Mouse (Mus musculus) lung, postnatal 36 days (tissue): ENCODE measurements at regions not wholly inside any gene's neighbourhood (a gene's known extent, or its start where the extent isn't known, plus 50 kb on each side); places are given as distances from the start of the nearest gene placed in this dataset.

Experiments used
- DNase-seq: peaks from one replicate; pipeline ENCODE4 v3.0.0; 2022; ENCODE audit warnings: mixed read lengths

GRCm38 (mm10) chr5:133675636-133676035, 423.9 kb upstream of the Castor2 start:
- DNase-seq = no peak

DNA sequence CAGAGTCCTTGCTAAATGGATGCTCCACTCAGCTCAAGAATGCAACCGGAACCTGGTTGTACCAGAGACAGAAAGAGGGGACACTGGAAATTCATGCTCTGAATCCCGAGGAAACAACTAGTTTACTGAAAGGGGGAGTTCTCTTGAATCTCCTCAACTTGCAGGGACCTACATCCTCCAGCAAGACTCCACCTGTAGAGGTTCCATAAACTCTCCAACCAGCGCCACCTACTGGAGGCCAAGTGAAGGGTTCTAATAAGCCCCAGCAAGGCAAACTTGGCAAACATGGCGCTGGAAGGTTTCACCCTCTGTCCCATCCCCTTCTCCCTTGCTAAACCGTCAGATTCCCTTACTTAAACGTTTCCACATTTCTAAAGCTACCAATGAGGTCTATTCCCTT, 433.0 kb upstream of the Castor2 start:
- peak; percentile 69 for DNase-seq

- DNase-seq = no peak
Measured at GRCm38 (mm10) chr5:133662474-133663256, 436.8 kb upstream of the Castor2 start.

DNA sequence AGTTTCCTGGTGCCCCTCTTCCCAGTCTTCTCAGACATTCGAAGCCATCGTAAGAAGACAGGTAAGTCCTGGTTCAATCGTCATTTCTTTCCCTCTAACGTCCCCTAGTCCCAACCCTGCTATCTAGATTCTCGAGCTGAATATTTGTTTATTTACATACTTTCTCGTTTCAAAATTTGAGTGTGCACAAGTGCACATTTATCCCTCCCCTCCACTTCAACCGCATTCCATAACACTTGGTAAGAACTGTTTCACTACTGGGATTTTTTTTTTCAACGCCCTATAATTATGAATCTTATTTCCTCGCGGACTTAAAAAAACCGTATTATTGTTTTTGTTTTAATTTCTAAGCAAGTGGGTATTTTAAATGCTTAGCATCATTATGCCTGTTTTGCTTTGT, 439.2 kb upstream of the Castor2 start:
- peak; percentile 54 for DNase-seq

DNA sequence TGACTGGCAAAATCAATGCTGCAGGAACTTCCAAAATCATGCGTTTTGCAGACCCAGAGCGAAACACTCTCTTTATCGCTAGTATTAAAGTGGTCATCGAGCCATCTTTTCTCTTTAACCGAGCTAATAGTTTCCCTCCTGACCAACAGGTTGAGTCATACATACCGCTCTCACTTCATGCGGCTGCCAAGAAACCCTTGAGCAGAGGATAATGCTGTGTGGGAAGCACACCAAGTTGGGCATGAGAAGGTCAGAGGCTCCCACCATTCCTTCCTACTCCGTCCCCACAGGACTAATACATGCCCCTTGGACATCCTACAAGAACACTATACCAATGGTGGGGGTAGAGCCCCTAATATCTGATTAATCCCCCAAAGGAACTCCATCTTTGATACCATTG, 442.7 kb upstream of the Castor2 start:
- peak; percentile 8 for DNase-seq

GRCm38 (mm10) chr5:133653431-133653830, 446.1 kb upstream of the Castor2 start:
- no peak for DNase-seq

DNA sequence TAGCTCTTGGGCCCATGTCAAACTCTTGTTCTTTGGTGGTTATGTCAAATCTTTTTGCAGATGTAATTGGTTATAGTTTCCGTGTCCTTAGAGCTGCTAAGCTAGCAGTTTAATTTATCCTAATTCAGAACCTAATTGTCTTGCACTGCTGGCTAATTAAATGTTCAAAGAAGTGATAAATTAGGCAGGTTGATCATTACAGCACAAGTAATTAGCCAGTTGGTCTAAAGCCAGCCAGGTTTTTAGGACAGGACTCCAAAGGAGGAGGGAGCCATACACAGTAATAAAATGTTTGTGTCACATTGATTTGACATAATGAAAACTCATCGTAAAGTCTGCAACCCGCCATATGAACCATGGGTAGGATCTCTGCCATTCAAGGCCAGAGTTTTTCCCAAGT, 449.3 kb upstream of the Castor2 start:
- DNase-seq = no peak

GRCm38 (mm10) chr5:133645696-133646195, 453.8 kb upstream of the Castor2 start:
- no peak for DNase-seq

- DNase-seq = no peak
Measured at GRCm38 (mm10) chr5:133643326-133643725, 456.2 kb upstream of the Castor2 start.

GRCm38 (mm10) chr5:133634481-133634880, 465.0 kb upstream of the Castor2 start:
- no peak for DNase-seq

GRCm38 (mm10) chr5:133631812-133632211, 467.7 kb upstream of the Castor2 start:
- DNase-seq = no peak

GRCm38 (mm10) chr5:133619347-133619746, 480.2 kb upstream of the Castor2 start:
- DNase-seq = no peak

DNA sequence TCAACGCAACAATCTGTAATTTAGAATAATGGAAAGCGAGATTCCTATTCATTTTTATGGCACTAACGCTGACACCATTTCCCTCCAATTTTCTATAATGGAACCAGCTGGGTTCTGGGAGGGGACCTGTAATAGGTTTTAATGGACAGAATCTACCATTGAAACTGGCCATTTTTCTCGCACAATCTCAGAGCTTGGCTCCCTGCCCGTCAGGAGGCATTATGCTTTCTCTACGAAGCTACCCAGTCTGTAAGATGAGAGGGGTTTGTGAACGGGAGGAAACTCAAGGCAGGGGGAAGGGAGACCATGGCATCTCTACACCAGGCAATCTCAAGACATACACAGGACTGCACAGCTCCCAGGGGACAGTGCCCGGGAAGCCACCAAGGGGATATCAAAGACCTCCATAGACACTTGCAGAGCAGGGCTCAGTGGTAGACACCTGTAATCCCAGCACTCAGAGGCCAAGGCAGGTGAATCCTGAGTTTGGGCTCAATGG, 498.2 kb upstream of the Castor2 start:
- DNase-seq = no peak

GRCm38 (mm10) chr5:133600630-133601029, 498.9 kb upstream of the Castor2 start:
- DNase-seq = peak; percentile 4

DNA sequence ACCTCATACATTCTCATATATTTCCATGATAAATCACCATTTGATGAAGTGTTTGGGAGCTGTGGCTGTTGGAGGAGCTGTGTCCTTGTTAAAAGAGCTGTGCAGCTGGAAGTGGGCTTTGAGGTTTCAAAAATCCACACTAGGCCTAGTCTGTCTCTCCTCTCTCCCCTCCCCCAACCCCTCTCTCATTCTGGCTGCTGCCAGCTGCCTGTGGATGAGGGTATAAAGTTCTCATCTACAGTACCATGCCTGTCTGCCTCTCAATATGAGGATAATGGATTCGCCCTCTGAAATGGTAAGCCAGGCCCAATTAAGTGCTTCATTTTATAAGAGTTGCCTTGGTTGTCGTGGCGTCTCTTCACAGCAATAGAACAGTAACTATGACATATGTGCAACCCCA, 501.4 kb upstream of the Castor2 start:
- no peak for DNase-seq

- DNase-seq = no peak
Measured at GRCm38 (mm10) chr5:133586492-133586891, 513.0 kb upstream of the Castor2 start.

- DNase-seq = peak; percentile 31
Measured at GRCm38 (mm10) chr5:133585181-133585580, 514.3 kb upstream of the Castor2 start.

- DNase-seq = no peak
Measured at GRCm38 (mm10) chr5:133576595-133576994, 522.9 kb upstream of the Castor2 start.

DNA sequence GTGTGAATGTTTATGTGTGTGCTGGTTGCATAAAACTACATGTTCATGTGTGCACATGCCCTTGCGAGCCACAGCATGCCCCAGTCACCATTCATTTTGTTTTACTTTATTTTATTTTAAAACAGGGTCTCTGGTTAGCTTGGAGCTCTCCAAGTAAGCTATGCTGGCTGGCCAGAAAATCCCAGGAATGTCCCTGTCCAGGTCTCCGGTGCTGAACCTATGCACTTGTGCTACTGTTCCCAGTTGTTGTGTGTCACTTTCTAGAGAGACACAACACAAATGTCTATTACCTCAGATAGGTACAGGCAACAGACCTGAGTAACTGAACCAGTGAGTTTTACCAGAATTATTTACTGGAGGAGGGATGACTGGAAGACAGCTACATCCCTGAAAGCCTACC, 530.4 kb upstream of the Castor2 start:
- no peak for DNase-seq

DNA sequence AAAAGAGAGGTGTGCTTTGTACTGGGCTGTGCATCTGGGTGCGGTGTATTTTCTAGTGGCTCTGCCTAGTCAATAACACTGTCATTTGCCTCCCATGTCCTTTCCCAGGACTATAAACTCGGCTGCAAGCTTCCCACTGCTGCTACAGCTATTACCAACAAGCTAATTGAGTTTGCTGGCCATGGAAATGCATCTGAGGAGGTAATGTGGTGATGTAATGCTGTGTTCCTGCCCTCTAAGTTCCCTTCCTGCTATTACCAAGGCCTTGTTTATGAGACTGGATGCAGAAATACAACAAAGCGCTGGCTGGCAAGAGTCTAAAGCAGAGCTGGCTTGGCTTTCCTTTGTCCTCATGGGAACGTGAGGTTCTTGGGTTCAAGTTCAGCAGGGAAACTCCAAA, 533.0 kb upstream of the Castor2 start:
- no peak for DNase-seq

DNA sequence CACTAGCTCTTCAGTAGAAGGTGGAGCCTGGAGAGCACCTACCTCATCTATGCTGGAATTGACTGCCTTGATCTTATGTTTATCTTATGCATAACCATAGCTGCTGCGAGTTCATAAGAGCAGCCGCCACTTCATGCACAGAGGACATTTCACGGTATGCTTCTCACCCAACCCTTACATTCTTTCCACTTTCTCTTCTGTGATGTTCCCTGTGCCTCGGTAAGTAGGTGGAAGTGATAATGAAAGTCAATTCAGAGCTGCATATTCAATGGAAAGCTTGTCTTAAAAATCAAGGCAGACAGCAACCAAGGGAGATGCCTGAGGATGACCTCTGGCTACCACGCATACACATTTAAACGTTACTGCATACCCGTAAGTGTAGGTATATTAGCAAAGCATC, 548.9 kb upstream of the Castor2 start:
- DNase-seq = no peak

DNA sequence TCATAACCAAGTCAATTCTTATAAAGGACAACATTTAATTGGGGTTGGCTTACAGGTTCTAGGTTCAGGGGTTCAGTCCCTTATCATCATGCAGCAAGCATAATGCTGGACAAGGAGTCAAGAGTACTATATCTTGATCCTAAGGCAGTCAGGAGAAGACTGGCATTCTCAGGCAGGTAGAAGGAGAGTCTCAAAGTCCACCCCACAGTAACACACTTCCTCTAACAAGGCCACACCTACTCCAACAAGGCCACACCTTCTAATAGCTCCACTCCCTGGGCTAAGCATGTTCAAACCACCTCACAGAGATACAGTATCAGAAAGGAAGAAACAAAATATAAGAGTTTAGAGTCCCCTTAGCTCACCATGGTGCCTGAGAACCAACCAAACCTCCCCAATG, 557.3 kb upstream of the Castor2 start:
- no peak for DNase-seq

- no peak for DNase-seq
Measured at GRCm38 (mm10) chr5:133532678-133533077, 566.8 kb upstream of the Castor2 start.

DNA sequence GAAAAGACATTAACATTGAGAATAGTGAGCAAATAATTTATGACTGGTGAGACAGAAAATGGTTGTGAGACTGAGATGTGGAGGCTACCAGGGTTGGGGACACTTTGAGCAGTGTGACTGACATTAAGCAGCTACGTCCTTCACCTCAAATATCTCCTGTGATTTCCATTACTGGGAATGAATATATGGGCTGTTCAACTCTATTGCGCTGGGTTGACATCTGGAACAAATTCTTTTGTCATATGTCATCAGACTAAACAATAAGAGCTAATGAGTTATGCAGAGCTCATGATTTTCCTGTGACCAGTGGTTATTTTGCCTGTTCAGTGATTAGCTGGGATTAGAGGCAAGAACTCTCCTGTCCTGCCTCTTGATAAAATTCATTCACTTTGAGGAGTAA, 593.9 kb upstream of the Castor2 start:
- DNase-seq = no peak

DNA sequence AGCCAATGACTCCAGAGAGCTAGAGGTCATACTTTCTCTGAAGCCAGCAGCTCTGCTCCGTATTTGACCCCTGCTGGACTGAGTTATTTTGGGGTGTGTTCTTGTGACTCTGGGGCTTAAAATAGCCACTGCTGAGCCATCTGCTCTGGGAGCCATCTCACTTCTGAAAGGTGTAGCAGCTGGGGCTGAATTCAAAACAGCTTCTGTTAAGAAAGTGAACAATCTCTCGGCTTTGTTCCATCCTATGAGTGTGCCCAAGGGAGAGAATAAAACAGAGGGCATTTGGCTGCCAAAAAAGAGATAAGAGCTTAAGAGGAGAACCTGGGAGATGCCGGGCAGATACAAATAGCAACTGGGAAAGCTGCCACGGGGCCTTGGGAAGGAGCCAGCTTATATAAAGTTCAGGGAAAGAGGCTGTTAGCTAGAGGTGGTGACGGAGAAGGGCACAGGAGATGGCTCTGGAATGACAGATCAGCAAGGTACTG, 611.7 kb upstream of the Castor2 start:
- DNase-seq = peak; percentile 21
